Mouse (Mus musculus) embryonic facial prominence, embryonic 14.5 days (tissue): ENCODE measurements around the gene Trim26. TPM values are rescaled to one million over a fixed set of nuclear protein-coding genes. Genes with fewer than 3 reads are reported as not detected.
"Not testable (repeated sequence)": the region's sequence is repeated elsewhere in the genome, so short reads cannot be mapped to it uniquely, and the experiment has no call there.

ENCODE experiments used
- ATAC-seq: fragments of 200-750 bp; cut with Nextera tagmentation; 2 replicates; pipeline ENCODE4 v1.8.0; 2017; ENCODE audit warnings: low read depth, moderate number of reproducible peaks, moderate TSS enrichment
- DNase-seq: peaks from one replicate; pipeline ENCODE4 v3.0.0-alpha.2; 2015; ENCODE audit warnings: low spot score
- H3K27ac ChIP-seq: fragments of 300-500 bp; sonication (generic); replicated peaks from 2 replicates; pipeline ENCODE4 v1.5.1; 2014; ENCODE audit warnings: low read depth, mild to moderate bottlenecking, low read length, moderate library complexity
- H3K27me3 ChIP-seq: fragments of 300-500 bp; sonication (generic); replicated peaks from 2 replicates; pipeline ENCODE4 v1.6.1; 2014; ENCODE audit warnings: low read length; ENCODE audit not compliant: control insufficient read depth, insufficient read depth
- H3K36me3 ChIP-seq: fragments of 300-500 bp; sonication (generic); 2 replicates; pipeline ENCODE4 v1.6.1; 2014; ENCODE audit warnings: low read length, mixed read lengths; ENCODE audit not compliant: control insufficient read depth, insufficient read depth
- H3K4me1 ChIP-seq: fragments of 300-500 bp; sonication (generic); 2 replicates; pipeline ENCODE4 v1.6.1; 2014; ENCODE audit warnings: antibody characterized with exemption, low read length; ENCODE audit not compliant: control insufficient read depth, insufficient read depth
- H3K4me2 ChIP-seq: fragments of 300-500 bp; sonication (generic); 2 replicates; pipeline ENCODE4 v1.6.1; 2014; ENCODE audit warnings: low read depth, mild to moderate bottlenecking, low read length, moderate library complexity, mixed read lengths
- H3K4me3 ChIP-seq: fragments of 300-500 bp; sonication (generic); 2 replicates; pipeline ENCODE4 v1.5.1; 2014; ENCODE audit warnings: low read depth, mild to moderate bottlenecking, low read length
- H3K9ac ChIP-seq: fragments of 300-500 bp; sonication (generic); 2 replicates; pipeline ENCODE4 v1.6.1; 2014; ENCODE audit warnings: low read depth, mild to moderate bottlenecking, low read length, moderate library complexity, mixed read lengths
- H3K9me3 ChIP-seq: fragments of 300-500 bp; sonication (generic); 2 replicates; pipeline ENCODE4 v1.6.1; 2016; ENCODE audit warnings: low read length; ENCODE audit not compliant: control insufficient read depth
- WGBS: fragments of 180-500 bp; shearing (Covaris S2); extraction: QIAGEN DNeasy Blood & Tissue Kit; methylation state at CpG from one replicate; pipeline ENCODE4 v1.1.7; 2014; 5-methylcytosine and 5-hydroxymethylcytosine counted together
- polyA plus RNA-seq: library from polyadenylated mRNA; unstranded; fragments of >200 nt; fragmentation: Nextera tagmentation; extraction: Ambion mirVana; gene quantifications from 2 replicates; pipeline ENCODE4 v1.2.1, GENCODE M21; 2014

Gene Trim26
- polyA plus RNA-seq = 28.5 and 31.9 TPM in 2 replicates

DNA sequence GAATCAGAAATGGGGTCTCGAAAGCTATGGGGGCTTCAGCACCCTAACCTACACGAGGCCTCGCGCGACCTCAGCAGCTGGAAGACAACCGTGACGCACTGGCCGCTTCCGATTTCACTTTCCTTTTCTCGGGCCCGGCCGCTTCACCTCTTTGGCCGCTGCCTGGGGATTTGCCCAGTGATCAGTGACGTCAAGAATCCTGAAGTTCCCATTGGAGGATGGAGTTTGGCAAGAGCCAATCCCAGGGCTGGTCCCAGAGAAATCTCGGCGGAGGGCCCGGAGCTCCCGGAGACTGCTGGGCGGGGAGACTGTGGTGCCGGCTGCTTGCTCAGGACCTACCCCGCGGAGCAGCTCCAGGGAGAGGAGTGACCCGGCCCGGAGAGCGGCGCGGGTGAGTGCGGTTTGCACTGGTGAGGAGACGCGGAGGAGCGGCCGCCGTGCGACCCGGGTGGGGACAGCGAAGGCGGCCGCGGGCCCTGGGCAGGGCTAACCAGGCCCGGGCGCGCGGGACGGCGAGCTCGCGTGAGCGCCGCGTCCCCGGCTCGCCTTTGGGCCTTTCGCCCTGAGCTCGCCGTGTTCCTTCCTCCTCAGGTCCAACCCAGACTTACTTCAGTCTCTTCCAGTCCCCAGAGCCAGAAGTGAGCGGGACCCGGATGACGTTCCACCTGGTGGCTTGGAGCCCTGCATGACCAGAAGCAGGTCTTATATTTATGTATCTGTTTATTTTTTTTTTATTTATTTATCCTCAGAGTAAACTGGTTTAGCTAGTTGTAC lies at the start of gene Trim26:
Trim26 (plus strand) TSS at position 261 of the 774 bp plus-strand sequence.
- no peaks in the 10 kb centered on the region for H3K9me3 ChIP-seq
- ATAC-seq (peak; percentile 99), DNase-seq (peak; percentile 98)
- peak within 1 kb of the TSS; percentile 92 for H3K9ac ChIP-seq
- 0 out of 2 replicates have a peak, but pooled peaks cover 3% of the 10 kb centered on the region for H3K4me1 ChIP-seq
- H3K4me2 ChIP-seq = peak within 1 kb of the TSS; percentile 70
- 1% methylated on average over 17 of the region's 58 CpGs for WGBS
- peak within 1 kb of the TSS; percentile 95 for H3K27ac ChIP-seq
- H3K4me3 ChIP-seq = peak within 1 kb of the TSS; percentile 71
- no peaks in the 10 kb centered on the region for H3K27me3 ChIP-seq
- no peaks in the 10 kb centered on the region for H3K36me3 ChIP-seq

DNA sequence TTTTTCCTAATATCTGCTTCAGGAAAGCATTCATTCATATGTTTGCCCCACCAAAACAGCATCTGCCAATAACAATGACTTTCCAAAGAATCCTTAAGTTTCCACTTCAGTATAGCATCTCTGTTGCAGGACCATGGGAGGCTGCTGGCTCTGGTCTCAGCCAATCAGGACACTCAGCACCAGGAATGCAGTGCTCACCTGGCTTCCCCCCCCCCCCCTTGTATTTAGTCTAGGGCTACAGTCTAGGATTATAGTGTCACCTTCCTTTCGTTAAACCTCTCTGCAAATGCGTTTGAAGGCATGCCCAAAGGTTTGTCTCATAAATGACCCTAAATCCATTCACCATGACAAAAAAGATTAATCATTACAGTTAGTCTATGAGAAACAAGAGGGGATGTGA lies 48.6 kb upstream of the Trim26 start:
- 81% methylated on average over 2 of the region's 2 CpGs for WGBS
- H3K4me1 ChIP-seq = no peaks in the 10 kb centered on the region

DNA sequence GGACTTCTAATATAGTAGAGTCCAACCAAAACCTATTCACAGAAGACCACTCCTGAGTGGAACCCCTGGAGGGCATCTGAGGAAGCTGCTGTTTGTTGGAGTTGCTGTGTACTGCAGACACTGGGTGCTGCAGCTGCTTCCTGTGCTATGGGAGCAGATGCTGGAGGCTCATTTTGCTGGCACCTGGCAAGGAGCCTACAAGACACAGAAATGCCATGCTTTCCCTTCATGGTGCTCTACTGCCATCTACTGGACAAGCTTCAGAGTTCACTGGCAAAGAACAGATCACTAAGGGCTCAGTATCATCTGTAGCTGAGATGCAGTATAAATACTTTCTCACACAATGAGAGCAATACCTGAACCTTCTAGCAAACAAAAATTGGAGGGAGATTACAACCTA lies 48.1 kb upstream of the Trim26 start:
- not testable (repeated sequence) for H3K9ac ChIP-seq, H3K27ac ChIP-seq, H3K4me1 ChIP-seq, H3K36me3 ChIP-seq, H3K27me3 ChIP-seq, H3K4me2 ChIP-seq, H3K4me3 ChIP-seq, H3K9me3 ChIP-seq
- DNase-seq (peak; percentile 87), ATAC-seq (peak; percentile 47; the same call in 1 of the 2 replicates)

More for the DNA sequence above, 48.6 kb upstream of the Trim26 start:
- H3K27ac ChIP-seq = no peak overlapping the region
- no peak overlapping the region for H3K9ac ChIP-seq
- no peak for ATAC-seq
- no peaks in the 10 kb centered on the region for H3K36me3 ChIP-seq
- no peak overlapping the region for H3K4me3 ChIP-seq
- no peak for DNase-seq
- H3K27me3 ChIP-seq = no peaks in the 10 kb centered on the region
- no peaks in the 10 kb centered on the region for H3K9me3 ChIP-seq
- no peak overlapping the region for H3K4me2 ChIP-seq

DNA sequence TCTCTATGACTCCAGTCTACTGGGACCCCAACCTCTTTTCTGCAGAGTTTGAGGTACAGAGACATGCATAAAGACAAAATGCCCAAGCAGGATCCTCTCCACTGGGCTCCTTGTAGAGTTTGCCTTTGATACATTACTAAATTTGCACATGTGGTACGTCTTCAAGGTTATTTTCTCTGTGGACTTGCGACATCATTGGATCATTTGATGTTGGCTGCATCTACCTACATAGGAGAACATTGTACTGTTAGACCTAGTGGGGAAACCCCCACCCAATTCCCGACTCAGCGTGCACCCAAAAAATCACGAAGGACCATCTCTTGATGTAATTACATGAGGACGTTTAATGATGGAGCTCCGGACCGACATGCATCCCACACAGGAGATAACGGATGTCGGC lies 37.4 kb upstream of the Trim26 start:
- DNase-seq = no peak
- ATAC-seq = no peak
- no peaks in the 10 kb centered on the region for H3K4me1 ChIP-seq
- H3K27me3 ChIP-seq = no peaks in the 10 kb centered on the region
- no peaks in the 10 kb centered on the region for H3K9me3 ChIP-seq
- WGBS = 92% methylated on average over 10 of the region's 10 CpGs
- no peak overlapping the region for H3K9ac ChIP-seq
- no peak overlapping the region for H3K4me2 ChIP-seq
- H3K4me3 ChIP-seq = no peak overlapping the region
- no peak overlapping the region for H3K27ac ChIP-seq
- no peaks in the 10 kb centered on the region for H3K36me3 ChIP-seq

DNA sequence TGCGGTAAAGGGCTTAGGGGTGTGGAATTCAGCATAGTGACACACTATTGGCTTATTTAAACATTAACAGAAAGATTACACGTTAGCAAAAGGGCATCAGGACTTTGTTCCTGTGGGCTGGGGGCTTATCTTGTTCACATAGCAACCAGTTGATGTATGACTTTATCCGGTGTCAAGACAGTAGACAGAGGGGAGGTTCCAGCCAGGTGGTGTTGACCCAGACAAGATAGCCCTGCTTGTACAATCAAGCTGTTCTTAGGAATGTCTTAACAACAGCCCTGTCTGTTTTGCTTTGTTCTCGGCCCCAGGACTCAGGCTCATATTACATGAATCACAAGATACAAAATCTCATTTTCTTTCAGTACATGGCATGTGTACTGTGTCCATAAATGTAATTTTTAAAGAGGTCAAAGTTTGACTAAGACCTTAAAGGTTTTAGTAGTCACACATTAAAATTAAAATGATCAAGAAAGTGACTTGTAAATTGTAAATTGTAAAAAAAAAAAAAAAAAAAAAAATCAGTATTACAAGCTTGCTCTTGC lies 36.9 kb upstream of the Trim26 start:
- not testable (repeated sequence) for H3K27ac ChIP-seq, H3K9me3 ChIP-seq, H3K4me3 ChIP-seq, H3K4me1 ChIP-seq, DNase-seq, H3K9ac ChIP-seq, H3K27me3 ChIP-seq, ATAC-seq, H3K4me2 ChIP-seq, H3K36me3 ChIP-seq
- 59% methylated on average over 4 of the region's 4 CpGs for WGBS

DNA sequence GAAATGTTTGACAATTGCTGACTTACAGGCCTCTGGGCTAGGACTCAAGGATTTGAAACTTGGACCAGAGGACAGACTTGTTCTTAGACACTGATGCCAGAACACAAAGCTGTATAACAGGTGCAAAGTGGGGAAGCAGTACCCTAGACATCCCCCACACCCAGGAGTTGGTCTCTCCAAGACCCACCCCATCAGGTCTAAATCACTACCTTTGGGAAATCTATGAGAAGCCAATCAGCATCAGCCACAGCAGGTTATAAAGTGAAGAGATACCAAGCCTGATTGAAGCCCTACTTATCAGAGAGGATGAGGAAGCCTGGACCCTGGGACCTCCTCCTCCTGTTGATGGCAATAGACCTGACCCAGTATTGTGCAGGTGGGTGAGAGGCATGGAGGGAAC lies 25.1 kb upstream of the Trim26 start, which contains the start of gene H2-M10.6:
H2-M10.6 (plus strand) TSS at position 301 of the 400 bp plus-strand sequence.
- Histone ChIP-seq H3K9ac (no peak within 1 kb of the TSS), H3K9me3 (no peaks in the 10 kb centered on the region), H3K4me3 (no peak within 1 kb of the TSS), H3K27me3 (no peaks in the 10 kb centered on the region), H3K27ac (no peak within 1 kb of the TSS), H3K36me3 (no peaks in the 10 kb centered on the region), H3K4me2 (no peak within 1 kb of the TSS), H3K4me1 (no peaks in the 10 kb centered on the region)
- ATAC-seq (no peak), DNase-seq (no peak)

- no peak overlapping the region for H3K9ac ChIP-seq
Measured at GRCm38 (mm10) chr17:36824005-36824404, 12.9 kb upstream of the Trim26 start.

DNA sequence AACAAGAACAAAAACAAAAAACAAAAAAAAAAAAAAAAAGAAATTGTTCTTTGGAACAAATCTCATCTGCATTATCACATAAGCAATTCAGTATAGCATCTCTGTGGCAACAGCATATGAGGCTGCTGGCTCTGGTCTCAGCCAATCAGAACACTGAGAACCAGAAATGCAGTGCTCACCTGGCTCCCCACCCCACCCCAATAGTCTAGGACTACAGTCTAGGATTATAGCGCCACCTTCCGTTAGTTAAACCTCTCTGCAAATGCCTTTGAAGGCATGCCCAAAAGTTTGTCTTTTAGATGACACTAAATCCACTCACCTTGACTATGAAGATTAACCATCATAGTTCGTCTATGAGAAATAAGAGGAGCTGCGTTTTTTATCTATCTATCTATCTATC lies 11.4 kb upstream of the Trim26 start:
- WGBS = 30% methylated on average over 4 of the region's 4 CpGs
- H3K27ac ChIP-seq = no peak overlapping the region
- DNase-seq = peak; percentile 36
- no peaks in the 10 kb centered on the region for H3K36me3 ChIP-seq
- ATAC-seq = peak; percentile 53; the same call in 1 of the 2 replicates
- no peak overlapping the region for H3K9ac ChIP-seq
- no peaks in the 10 kb centered on the region for H3K4me1 ChIP-seq
- H3K4me3 ChIP-seq = no peak overlapping the region
- H3K4me2 ChIP-seq = no peak overlapping the region
- H3K9me3 ChIP-seq = no peaks in the 10 kb centered on the region
- H3K27me3 ChIP-seq = no peaks in the 10 kb centered on the region

More at GRCm38 (mm10) chr17:36824005-36824404, 12.9 kb upstream of the Trim26 start:
- H3K36me3 ChIP-seq = no peaks in the 10 kb centered on the region
- no peak overlapping the region for H3K4me3 ChIP-seq
- peak; percentile 36 for DNase-seq
- no peak overlapping the region for H3K4me2 ChIP-seq
- H3K9me3 ChIP-seq = no peaks in the 10 kb centered on the region
- ATAC-seq = no peak
- H3K4me1 ChIP-seq = no peaks in the 10 kb centered on the region
- H3K27me3 ChIP-seq = no peaks in the 10 kb centered on the region
- H3K27ac ChIP-seq = no peak overlapping the region

DNA sequence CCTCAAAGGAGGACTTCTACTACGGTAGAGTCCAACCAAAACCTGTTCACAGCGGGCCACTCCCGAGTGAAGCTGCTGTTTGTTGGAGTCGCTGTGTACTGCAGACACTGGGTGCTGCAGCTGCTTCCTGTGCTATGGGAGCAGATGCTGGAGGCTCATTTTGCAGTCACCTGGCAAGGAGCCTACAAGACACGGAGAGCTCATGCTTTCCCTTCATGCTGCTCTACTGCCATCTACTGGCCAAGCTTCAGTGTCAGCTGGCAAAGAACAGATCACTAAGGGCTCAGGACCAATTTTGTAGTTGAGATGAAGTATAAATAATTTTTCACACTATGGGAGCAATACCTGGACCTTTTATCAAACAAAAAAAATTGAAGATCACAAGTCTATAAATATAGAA lies 10.9 kb upstream of the Trim26 start:
- not testable (repeated sequence) for H3K27me3 ChIP-seq, H3K4me1 ChIP-seq, H3K27ac ChIP-seq, H3K9me3 ChIP-seq, H3K36me3 ChIP-seq, H3K4me2 ChIP-seq, H3K9ac ChIP-seq, H3K4me3 ChIP-seq
- DNase-seq = peak; percentile 95
- 15% methylated on average over 5 of the region's 5 CpGs for WGBS
- peak; percentile 86 for ATAC-seq
